Mouse (Mus musculus): ENCODE measurements at regions not wholly inside any gene's neighbourhood (a gene's known extent, or its start where the extent isn't known, plus 50 kb on each side); places are given as distances from the start of the nearest gene placed in this dataset.

DNA sequence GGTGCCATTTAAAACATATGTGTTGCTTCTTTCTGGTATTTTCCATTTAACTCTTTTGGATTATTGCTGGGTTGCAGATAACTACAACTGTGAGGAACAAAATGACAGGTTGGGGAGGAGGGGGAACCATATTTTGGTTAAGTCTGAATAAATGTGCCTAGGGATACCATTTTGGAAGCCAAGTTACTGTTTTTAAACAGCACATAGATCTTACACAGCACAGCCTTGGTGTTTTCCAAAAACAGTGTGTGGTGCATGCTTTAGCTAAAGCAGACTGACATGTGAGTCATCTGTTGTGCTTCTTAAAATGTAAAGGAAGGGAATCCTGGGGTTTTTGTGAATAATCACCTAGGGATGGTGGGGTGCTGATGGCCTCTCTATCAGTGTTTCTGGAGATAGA lies 91.7 kb upstream of the Ptprm start:
- Histone ChIP-seq H3K4me3 (replicated peaks; ENCODE audit: control insufficient read depth, low read depth, low read length) (no peak overlapping the region), H3K4me1 (ENCODE audit: control insufficient read depth, insufficient read depth, low read length) (no peaks in the 10 kb centered on the region), H3K27ac (ENCODE audit: control insufficient read depth, insufficient read depth, low read depth, low read length, poor library complexity) (no peak overlapping the region)
- TF ChIP-seq POLR2A (IDR thresholded peaks at IDR 0.05; ENCODE audit: borderline replicate concordance, control insufficient read depth, low read depth, low read length): no peak
- TF ChIP-seq CTCF (IDR thresholded peaks at IDR 0.05; ENCODE audit: control insufficient read depth, insufficient read depth, low read length): no peak

DNA sequence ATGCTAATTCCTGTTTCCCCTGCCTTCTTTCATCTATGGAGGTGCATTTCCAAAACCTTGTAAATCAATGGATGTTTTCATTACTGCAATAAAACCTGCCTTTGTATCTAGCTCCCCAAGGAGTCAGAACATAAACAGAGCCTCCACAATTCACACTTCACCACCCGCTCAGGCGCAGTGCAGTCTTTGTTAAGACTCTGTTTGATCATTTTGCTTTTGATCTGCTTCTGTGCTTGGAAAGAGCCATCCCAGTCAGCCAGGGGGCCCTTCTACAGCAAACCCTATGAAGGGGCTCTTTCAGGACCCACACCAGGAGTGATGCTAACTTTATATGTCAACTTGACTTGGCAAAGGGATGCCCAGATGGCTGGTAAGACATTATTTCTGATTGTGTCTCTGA lies 86.7 kb upstream of the Ptprm start:
- Histone ChIP-seq H3K4me1 (ENCODE audit: control insufficient read depth, insufficient read depth, low read length) (no peaks in the 10 kb centered on the region), H3K4me3 (replicated peaks; ENCODE audit: control insufficient read depth, low read depth, low read length) (no peak overlapping the region), H3K27ac (ENCODE audit: control insufficient read depth, insufficient read depth, low read depth, low read length, poor library complexity) (no peak overlapping the region)
- WGBS: 89% methylated on average over 2 of the region's 2 CpGs
- no peak for TF ChIP-seq CTCF (IDR thresholded peaks at IDR 0.05; ENCODE audit: control insufficient read depth, insufficient read depth, low read length)
- TF ChIP-seq POLR2A (IDR thresholded peaks at IDR 0.05; ENCODE audit: borderline replicate concordance, control insufficient read depth, low read depth, low read length): no peak

DNA sequence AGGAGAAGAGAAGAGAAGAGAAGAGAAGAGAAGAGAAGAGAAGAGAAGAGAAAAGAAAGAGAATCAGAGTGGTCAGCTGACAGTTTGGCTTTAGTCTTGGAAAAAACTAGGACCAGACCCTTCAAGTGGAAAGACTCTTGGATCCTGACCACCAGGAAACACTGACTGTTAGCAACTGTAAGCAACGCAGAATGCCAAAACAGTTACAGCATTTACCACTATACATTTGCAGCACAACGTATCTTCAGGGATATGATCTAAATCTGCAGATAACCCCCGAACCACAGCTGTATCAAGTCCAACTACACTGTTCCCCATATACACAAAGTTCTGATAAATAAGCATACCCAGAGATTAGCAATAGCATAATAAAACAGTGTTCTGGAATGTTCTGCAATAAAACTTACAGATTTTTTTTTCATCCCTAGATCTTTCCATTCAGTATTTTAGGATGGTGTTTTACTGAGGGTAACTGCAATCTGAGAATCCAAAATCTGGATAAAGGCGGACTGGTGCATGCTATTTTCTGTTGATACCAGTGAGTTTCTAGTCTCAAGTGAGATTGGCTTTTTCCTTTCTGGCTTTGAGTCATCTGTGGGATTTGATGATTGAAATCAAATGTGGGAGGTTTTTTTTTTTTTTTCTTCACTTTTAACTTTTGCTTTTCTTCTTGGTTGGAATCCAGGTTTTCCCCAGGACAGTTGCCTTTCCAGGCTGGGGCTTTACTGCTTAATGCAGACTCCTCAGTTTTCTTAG lies 65.9 kb upstream of the Ptprm start:
- no peak overlapping the region for H3K4me3 ChIP-seq (replicated peaks; ENCODE audit: control insufficient read depth, low read depth, low read length)
- no peaks in the 10 kb centered on the region for H3K4me1 ChIP-seq (ENCODE audit: control insufficient read depth, insufficient read depth, low read length)
- no peak overlapping the region for H3K27ac ChIP-seq (ENCODE audit: control insufficient read depth, insufficient read depth, low read depth, low read length, poor library complexity)
- TF ChIP-seq POLR2A (IDR thresholded peaks at IDR 0.05; ENCODE audit: borderline replicate concordance, control insufficient read depth, low read depth, low read length): no peak
- no peak for TF ChIP-seq CTCF (IDR thresholded peaks at IDR 0.05; ENCODE audit: control insufficient read depth, insufficient read depth, low read length)
- 76% methylated on average over 4 of the region's 4 CpGs for WGBS

DNA sequence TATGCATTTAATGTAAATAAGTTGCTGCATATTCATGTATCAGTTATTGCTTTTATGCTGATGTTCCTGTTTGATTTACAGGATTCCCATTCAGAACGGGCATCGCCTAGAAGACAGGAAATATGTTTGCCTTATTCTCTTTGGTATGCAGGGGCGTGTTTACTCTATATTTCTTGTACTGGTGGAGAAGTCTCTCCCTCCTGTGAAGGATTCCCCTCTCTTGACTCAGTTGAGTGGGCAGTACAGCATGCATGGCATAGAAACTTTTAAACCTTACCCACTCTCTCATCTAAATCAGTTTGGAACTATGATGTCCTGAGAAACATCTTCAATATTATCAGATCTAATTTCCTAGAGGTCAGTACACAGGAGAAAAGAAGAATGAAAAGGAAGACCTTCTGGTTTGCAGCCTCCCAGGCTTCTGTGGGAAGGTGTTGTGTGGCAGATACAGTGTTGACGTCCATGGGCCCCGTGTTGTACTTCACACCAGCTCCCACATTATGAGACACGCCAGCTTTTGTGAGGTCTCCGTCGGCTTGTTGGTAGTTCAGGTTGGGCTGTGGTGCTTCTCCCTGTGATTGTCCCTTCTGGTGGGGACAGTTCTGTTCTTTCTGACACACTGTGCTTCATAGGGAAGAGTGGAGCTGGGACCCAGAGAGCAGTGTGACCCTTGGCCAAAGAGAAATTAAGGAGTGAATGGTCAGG lies 58.4 kb upstream of the Ptprm start:
- H3K27ac ChIP-seq (ENCODE audit: control insufficient read depth, insufficient read depth, low read depth, low read length, poor library complexity): no peak overlapping the region
- no peaks in the 10 kb centered on the region for H3K4me1 ChIP-seq (ENCODE audit: control insufficient read depth, insufficient read depth, low read length)
- no peak for TF ChIP-seq POLR2A (IDR thresholded peaks at IDR 0.05; ENCODE audit: borderline replicate concordance, control insufficient read depth, low read depth, low read length)
- TF ChIP-seq CTCF (IDR thresholded peaks at IDR 0.05; ENCODE audit: control insufficient read depth, insufficient read depth, low read length): no peak
- WGBS: 81% methylated on average over 8 of the region's 8 CpGs
- no peak overlapping the region for H3K4me3 ChIP-seq (replicated peaks; ENCODE audit: control insufficient read depth, low read depth, low read length)

DNA sequence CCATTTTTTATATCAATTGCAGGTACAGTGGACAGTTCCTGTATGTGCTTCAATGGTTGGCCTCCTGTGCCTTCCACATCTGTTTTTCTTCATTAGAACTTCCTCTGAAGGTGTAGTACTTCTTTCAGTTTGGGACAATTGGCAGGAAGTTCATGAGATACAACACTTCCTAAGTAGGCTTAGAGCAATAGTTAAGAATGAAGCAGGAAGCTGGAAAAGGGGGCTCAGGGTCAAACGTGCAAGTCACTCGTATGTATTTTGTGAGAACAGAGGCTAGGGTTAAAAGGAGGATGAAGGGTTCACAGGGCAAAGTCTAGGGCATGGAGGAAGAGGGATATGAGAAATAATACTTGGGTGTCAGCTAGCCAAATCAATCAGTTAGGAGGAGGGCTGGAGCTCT lies 55.7 kb upstream of the Ptprm start:
- Histone ChIP-seq H3K27ac (ENCODE audit: control insufficient read depth, insufficient read depth, low read depth, low read length, poor library complexity) (no peak overlapping the region), H3K4me1 (ENCODE audit: control insufficient read depth, insufficient read depth, low read length) (no peaks in the 10 kb centered on the region), H3K4me3 (replicated peaks; ENCODE audit: control insufficient read depth, low read depth, low read length) (no peak overlapping the region)
- no peak for TF ChIP-seq CTCF (IDR thresholded peaks at IDR 0.05; ENCODE audit: control insufficient read depth, insufficient read depth, low read length)
- TF ChIP-seq POLR2A (IDR thresholded peaks at IDR 0.05; ENCODE audit: borderline replicate concordance, control insufficient read depth, low read depth, low read length): no peak
- 55% methylated on average over 2 of the region's 2 CpGs for WGBS

DNA sequence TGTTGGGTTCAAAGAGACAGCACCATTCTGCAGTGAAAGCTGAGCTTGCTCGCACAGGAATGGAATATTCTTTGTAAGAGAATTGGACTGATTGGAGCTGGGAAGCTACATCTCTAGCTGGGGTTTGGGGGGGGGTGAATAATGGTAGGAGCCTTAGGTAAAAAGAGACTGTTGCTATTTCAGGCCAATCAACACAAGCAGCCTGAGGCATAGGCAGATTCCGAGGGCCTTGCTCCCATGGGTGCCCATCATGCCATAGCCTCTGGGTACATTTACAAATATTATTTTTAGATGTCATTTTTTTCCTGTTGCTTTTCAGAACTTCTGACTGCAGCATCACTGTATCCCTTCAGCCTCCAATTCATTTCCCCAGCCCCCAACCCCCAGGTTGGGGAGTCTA lies 51.7 kb upstream of the Ptprm start:
- Histone ChIP-seq H3K27ac (ENCODE audit: control insufficient read depth, insufficient read depth, low read depth, low read length, poor library complexity) (no peak overlapping the region), H3K4me3 (replicated peaks; ENCODE audit: control insufficient read depth, low read depth, low read length) (no peak overlapping the region), H3K4me1 (ENCODE audit: control insufficient read depth, insufficient read depth, low read length) (no peaks in the 10 kb centered on the region)
- WGBS: 83% methylated on average over 2 of the region's 2 CpGs
- TF ChIP-seq CTCF (IDR thresholded peaks at IDR 0.05; ENCODE audit: control insufficient read depth, insufficient read depth, low read length) (no peak), POLR2A (IDR thresholded peaks at IDR 0.05; ENCODE audit: borderline replicate concordance, control insufficient read depth, low read depth, low read length) (no peak)

Measured in bone marrow, adult 2 months (tissue).